Mouse (Mus musculus) inflammation-experienced regulatory T-cells (primary cell): ENCODE data around the gene Sdk2. TPM values are rescaled to one million over a fixed set of nuclear protein-coding genes. Genes with fewer than 3 reads are reported as not detected.

Experiments
- polyA plus RNA-seq, 2 experiments: library from polyadenylated mRNA; unstranded; fragments of 100-300 nt; shearing (Covaris generic); gene quantifications; one replicate each; pipeline ENCODE4 v1.2.1; 2017

Gene Sdk2
- polyA plus RNA-seq = 1 to 10 TPM in 1 of 2 experiments, under 1 TPM in 1; 0.19 to 4.9 TPM

GRCm38 (mm10) chr11:114066951-114067762, at the start of gene Sdk2:
Gene Sdk2, minus strand, starts transcription at chr11:114067046.

GRCm38 (mm10) chr11:113751484-113752084, 315.3 kb downstream of the Sdk2 start, which contains the start of gene Cdc42ep4:
Gene Cdc42ep4, minus strand, starts transcription at chr11:113751881.

